Mouse (Mus musculus): Measurements from ENCODE around the gene Ms4a10. TPM values are rescaled to one million over a fixed set of nuclear protein-coding genes. Genes with fewer than 3 reads are reported as not detected.

The Ms4a10 gene
- total RNA-seq, 4 experiments from 2014 or later = not detected

- DNase-seq (ENCODE audit: low spot score in 2 of 2) = no peak
Observed at GRCm38 (mm10) chr19:10918321-10918991, 56.0 kb downstream of the Ms4a10 start.

GRCm38 (mm10) chr19:10916506-10916905, 58.0 kb downstream of the Ms4a10 start:
- DNase-seq (ENCODE audit: low spot score in 2 of 2) = no peak

GRCm38 (mm10) chr19:10914870-10915269, 59.6 kb downstream of the Ms4a10 start:
- DNase-seq (ENCODE audit: low spot score in 2 of 2) = no peak

GRCm38 (mm10) chr19:10914291-10914690, 60.2 kb downstream of the Ms4a10 start:
- DNase-seq (ENCODE audit: low spot score in 2 of 2) = no peak

Other genes starting within 250 kb of the Ms4a10 start
- under 1 TPM; 0.13 to 0.51 (median 0.43) TPM for gene Cd5, start 235.7 kb downstream of the Ms4a10 start, total RNA-seq (2022)
- 1 to 10 TPM; 1.5 to 4.1 (median 2.2) TPM for gene Cd6, start 144.6 kb downstream of the Ms4a10 start, total RNA-seq (2022)
- 10 to 100 TPM in 1 of 4 experiments, 1 to 10 TPM in 3; 1.2 to 11.7 (median 3.9) TPM for gene Slc15a3, start 134.9 kb downstream of the Ms4a10 start, total RNA-seq (2022)
- gene Tmem132a, start 104.7 kb downstream of the Ms4a10 start, total RNA-seq (2022) = 100 to 1,000 TPM; 218 to 239 (median 228) TPM
- 10 to 100 TPM; 45.0 to 48.1 (median 45.5) TPM for gene Tmem109, start 92.7 kb downstream of the Ms4a10 start, total RNA-seq (2022)
- gene Prpf19, start 79.4 kb downstream of the Ms4a10 start, total RNA-seq (2022) = 100 to 1,000 TPM; 196 to 220 (median 207) TPM
- gene Zp1, start 54.0 kb downstream of the Ms4a10 start, total RNA-seq (2022) = 1 to 10 TPM in 1 of 4 experiments, under 1 TPM in 1, not detected in 2; 0.19 to 1.5 TPM
- under 1 TPM in 2 of 4 experiments, not detected in 2; 0.17 to 0.19 TPM for gene Ptgdr2, start 37.5 kb downstream of the Ms4a10 start, total RNA-seq (2022)
- gene Ccdc86, start 25.4 kb downstream of the Ms4a10 start, total RNA-seq (2022) = 1 to 10 TPM; 7.2 to 8.2 (median 7.7) TPM
- gene Ms4a15, start 18.6 kb upstream of the Ms4a10 start, total RNA-seq (2022) = 1 to 10 TPM in 1 of 4 experiments, not detected in 3; 1.1 TPM
- gene Ms4a18, start 43.4 kb upstream of the Ms4a10 start, total RNA-seq (2022) = not detected
- under 1 TPM in 1 of 4 experiments, not detected in 3; 0.46 TPM for gene Ms4a8a, start 106.4 kb upstream of the Ms4a10 start, total RNA-seq (2022)
- gene 1700017D01Rik, start 156.2 kb upstream of the Ms4a10 start, total RNA-seq (2022) = not detected
- not detected for gene 1700025F22Rik, start 190.7 kb upstream of the Ms4a10 start, total RNA-seq (2022)
- gene Ms4a13, start 222.1 kb upstream of the Ms4a10 start, total RNA-seq (2022) = not detected

Measured in left cerebral cortex, adult 8-10 months (tissue).